10 mouse cellular contexts compared by ENCODE assay signal in the genomic region with DNA sequence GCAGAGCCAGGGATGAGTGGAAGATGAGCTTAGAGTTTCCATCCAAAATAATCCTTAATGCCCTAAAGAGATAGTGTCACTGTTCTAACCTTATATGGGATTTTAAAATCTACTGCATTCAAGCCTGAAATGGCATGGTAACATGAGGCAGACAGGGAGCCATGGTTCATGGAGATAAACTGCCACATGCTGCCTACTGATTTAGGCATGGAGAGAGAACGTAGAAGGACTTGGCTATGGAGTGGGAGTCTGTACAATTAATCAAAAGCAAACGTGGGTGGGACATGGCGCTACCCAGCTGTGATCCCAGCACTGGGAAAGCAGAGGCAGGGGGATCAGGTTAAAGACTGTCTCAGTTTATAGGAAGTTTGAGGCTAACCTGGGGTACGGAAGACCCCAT. TPM values are rescaled to one million over a fixed set of nuclear protein-coding genes. Genes with fewer than 3 reads are reported as not detected.
A peak's percentile ranks its signal among the peaks of the same experiment; 100 is the strongest.
DNase-seq lines count a peak whose midpoint lies in the region; ATAC-seq and TF ChIP-seq lines count a peak whose summit lies in the region.
"Had no signal": no experiment of that assay in that cellular context is flagged by ENCODE, and none has a peak within 500 bp of the region (broad histone marks: within the 10 kb centered on the region; RNA-seq: fewer than 3 reads in every experiment).

No protein-coding gene starts in this region.

- H3K36me3 ChIP-seq in hindbrain, embryonic 13.5 days = no peaks in the 10 kb centered on the region
- no peaks in the 10 kb centered on the region for H3K36me3 ChIP-seq in hindbrain, embryonic 11.5 days (ENCODE audit: control insufficient read depth, insufficient read depth, low read length)
- H3K36me3 ChIP-seq in lung, embryonic 14.5 days (ENCODE audit: insufficient read depth) = no peaks in the 10 kb centered on the region
- no peaks in the 10 kb centered on the region for H3K36me3 ChIP-seq in myocyte (ENCODE audit: control insufficient read depth, insufficient read depth)
- H3K36me3 ChIP-seq: forebrain, embryonic 15.5 days had no signal

- WGBS in cerebellum, adult 2 months = 61% methylated on average over 4 of the region's 4 CpGs
- WGBS in hindbrain, embryonic 13.5 days = 53% methylated on average over 4 of the region's 4 CpGs
- 66% methylated on average over 4 of the region's 4 CpGs for WGBS in hindbrain, embryonic 11.5 days
- 61% methylated on average over 4 of the region's 4 CpGs for WGBS in lung, embryonic 14.5 days

- no peaks in the 10 kb centered on the region for H3K79me2 ChIP-seq in myocyte (ENCODE audit: control insufficient read depth, insufficient read depth)

- TF ChIP-seq POLR2A in cerebellum, adult 2 months (IDR thresholded peaks at IDR 0.05; ENCODE audit: borderline replicate concordance, insufficient read depth, low read length) = no peak
- TF ChIP-seq POLR2A in myocyte (IDR thresholded peaks at IDR 0.05; ENCODE audit: insufficient read length, low read depth) = no peak

- no peak overlapping the region for H3K9ac ChIP-seq in hindbrain, embryonic 13.5 days
- H3K9ac ChIP-seq in hindbrain, embryonic 11.5 days (ENCODE audit: low read depth, low read length) = no peak overlapping the region
- no peak overlapping the region; the same call in 1 of the 2 replicates for H3K9ac ChIP-seq in lung, embryonic 14.5 days

- TF ChIP-seq CTCF in cerebellum, adult 2 months (IDR thresholded peaks at IDR 0.05; ENCODE audit: borderline replicate concordance, insufficient read depth, low read depth, low read length) = no peak
- no peak for TF ChIP-seq CTCF in lung, embryonic 14.5 days (IDR thresholded peaks at IDR 0.05; ENCODE audit: low read depth)

- H3K4me1 ChIP-seq in cerebellum, adult 2 months (ENCODE audit: control insufficient read depth, insufficient read depth, low read length) = peaks cover 10% of the 10 kb centered on the region
- H3K4me1 ChIP-seq in hindbrain, embryonic 13.5 days (replicated peaks) = peaks cover 15% of the 10 kb centered on the region
- H3K4me1 ChIP-seq in hindbrain, embryonic 11.5 days (replicated peaks; ENCODE audit: control insufficient read depth, insufficient read depth, low read length) = no peaks in the 10 kb centered on the region
- H3K4me1 ChIP-seq in lung, embryonic 14.5 days (ENCODE audit: insufficient read depth) = peaks cover 8% of the 10 kb centered on the region; the same call in 1 of the 2 replicates

- H3K9me3 ChIP-seq in hindbrain, embryonic 13.5 days = no peaks in the 10 kb centered on the region
- H3K9me3 ChIP-seq in hindbrain, embryonic 11.5 days (ENCODE audit: control insufficient read depth, low read length) = no peaks in the 10 kb centered on the region
- no peaks in the 10 kb centered on the region for H3K9me3 ChIP-seq in lung, embryonic 14.5 days (ENCODE audit: low read depth, low read length)
- H3K9me3 ChIP-seq: forebrain, embryonic 15.5 days had no signal

- no peak overlapping the region for H3ac ChIP-seq in myocyte (ENCODE audit: control insufficient read depth, insufficient read length)

- peak overlapping the region; percentile 0; the same call in 1 of the 2 replicates for H3K27ac ChIP-seq in cerebellum, adult 2 months (ENCODE audit: insufficient read depth, low read length)
- no peak overlapping the region for H3K27ac ChIP-seq in hindbrain, embryonic 13.5 days
- no peak overlapping the region for H3K27ac ChIP-seq in hindbrain, embryonic 11.5 days (ENCODE audit: low read depth, low read length)
- no peak overlapping the region for H3K27ac ChIP-seq in lung, embryonic 14.5 days (ENCODE audit: low read depth)
- H3K27ac ChIP-seq: left cerebral cortex, adult 2 months had no signal

- peak overlapping the region; percentile 41; the same call in 1 of the 2 replicates for H3K4me2 ChIP-seq in hindbrain, embryonic 13.5 days
- H3K4me2 ChIP-seq in hindbrain, embryonic 11.5 days (replicated peaks; ENCODE audit: low read depth, low read length) = no peak overlapping the region
- peak overlapping the region; percentile 43; the same call in 1 of the 2 replicates for H3K4me2 ChIP-seq in lung, embryonic 14.5 days
- H3K4me2 ChIP-seq in myocyte (ENCODE audit: low read depth) = peak overlapping the region; percentile 89

- no peak overlapping the region for H3K4me3 ChIP-seq in cerebellum, adult 2 months (replicated peaks; ENCODE audit: insufficient read depth, low read depth, low read length)
- H3K4me3 ChIP-seq in hindbrain, embryonic 13.5 days = no peak overlapping the region
- no peak overlapping the region for H3K4me3 ChIP-seq in hindbrain, embryonic 11.5 days (ENCODE audit: low read depth, low read length)
- H3K4me3 ChIP-seq in lung, embryonic 14.5 days (ENCODE audit: low read depth, low read length) = no peak overlapping the region
- peak overlapping the region; percentile 3 for H3K4me3 ChIP-seq in myocyte

- DNase-seq in cerebellum, adult 2 months = peak in 1 of 2 experiments; percentile 13
- DNase-seq in hindbrain, embryonic 11.5 days (ENCODE audit: low spot score) = no peak
- DNase-seq in lung, embryonic 14.5 days = no peak
- no peak for DNase-seq in lung, postnatal 14 days
- DNase-seq in retina, embryonic 14.5 days (ENCODE audit: low spot score) = no peak

- ATAC-seq in cerebellum, adult (ENCODE audit: insufficient number of reproducible peaks, low FRiP score, low TSS enrichment) = no peak
- ATAC-seq in hindbrain, embryonic 13.5 days (ENCODE audit: low FRiP score) = 0 out of 2 replicates have a peak, but pooled peaks have one; percentile 9
- ATAC-seq in hindbrain, embryonic 11.5 days (ENCODE audit: low FRiP score) = no peak
- no peak for ATAC-seq in lung, embryonic 14.5 days (ENCODE audit: insufficient read depth)

- no peaks in the 10 kb centered on the region for H3K27me3 ChIP-seq in cerebellum, adult 2 months (ENCODE audit: control insufficient read depth, insufficient read depth, low read length)
- H3K27me3 ChIP-seq in hindbrain, embryonic 13.5 days = no peaks in the 10 kb centered on the region
- no peaks in the 10 kb centered on the region for H3K27me3 ChIP-seq in hindbrain, embryonic 11.5 days (ENCODE audit: control insufficient read depth, insufficient read depth, low read length)
- H3K27me3 ChIP-seq in lung, embryonic 14.5 days (ENCODE audit: insufficient read depth, low read length) = no peaks in the 10 kb centered on the region
- no peaks in the 10 kb centered on the region for H3K27me3 ChIP-seq in myocyte (ENCODE audit: control insufficient read depth, insufficient read depth, insufficient read length)
- H3K27me3 ChIP-seq: forebrain, embryonic 15.5 days had no signal

TF ChIP-seq in myocyte, 11 proteins besides CTCF, POLR2A, EP300 and RAD21:
- TF ChIP-seq CEBPB (IDR thresholded peaks at IDR 0.05; ENCODE audit: insufficient read depth, poor library complexity, severe bottlenecking) (no peak), SRF (IDR thresholded peaks at IDR 0.05; ENCODE audit: control insufficient read depth, insufficient read length, low read depth) (no peak), MYOG (IDR thresholded peaks at IDR 0.05; ENCODE audit: control insufficient read depth in 1 of 3, insufficient read depth in 1 of 3, insufficient read length in 2 of 3, low read depth in 2 of 3) (no peak), MAX (IDR thresholded peaks at IDR 0.05; ENCODE audit: low read depth) (no peak), MYOD1 (IDR thresholded peaks at IDR 0.05; ENCODE audit: control insufficient read depth in 1 of 3, insufficient read length in 2 of 3, low read depth in 2 of 3) (no peak), TCF3 (IDR thresholded peaks at IDR 0.05; ENCODE audit: insufficient read length, low read depth) (no peak), POLR2AphosphoS2 (IDR thresholded peaks at IDR 0.05; ENCODE audit: insufficient read length, low read depth) (no peak), TCF12 (IDR thresholded peaks at IDR 0.05; ENCODE audit: insufficient read depth, poor library complexity, severe bottlenecking) (no peak), USF1 (IDR thresholded peaks at IDR 0.05; ENCODE audit: low read depth) (no peak), REST (IDR thresholded peaks at IDR 0.05; ENCODE audit: insufficient read depth, insufficient read length) (no peak), E2F4 (IDR thresholded peaks at IDR 0.05; ENCODE audit: insufficient read depth) (no peak)
TF ChIP-seq in myocyte: peak in this region for 0.

RNA-seq across cellular contexts. Expression of a gene that starts 32.1 kb away (rescaled TPM):
- polyA plus RNA-seq in cerebellum, adult 2 months (2012; rRNA removed) = 9.3 and 11.3 TPM in 2 replicates
- 6.3 and 7.1 TPM in 2 replicates for polyA plus RNA-seq in hindbrain, embryonic 13.5 days (2015; fragmentation: Nextera tagmentation; extraction: Ambion mirVana)
- 11.7 and 12.2 TPM in 2 replicates for polyA plus RNA-seq in hindbrain, embryonic 11.5 days (2014; fragmentation: Nextera tagmentation; extraction: Ambion mirVana)
- polyA plus RNA-seq in lung, embryonic 14.5 days (2014; fragmentation: Nextera tagmentation; extraction: Ambion mirVana) = 12.2 and 14.3 TPM in 2 replicates
- polyA plus RNA-seq in myocyte (2012; fragmentation: generic; extraction: Trizol) = 1.2 TPM
